Mouse (Mus musculus) right cerebral cortex, postnatal 10 days (tissue): ENCODE data around the gene Pim3.

ENCODE experiments used
- DNase-seq, 2 experiments: peaks; one replicate each; pipeline ENCODE4 v3.0.0; 2021; ENCODE audit warnings: low spot score in 2 of 2

Gene Pim3

DNA sequence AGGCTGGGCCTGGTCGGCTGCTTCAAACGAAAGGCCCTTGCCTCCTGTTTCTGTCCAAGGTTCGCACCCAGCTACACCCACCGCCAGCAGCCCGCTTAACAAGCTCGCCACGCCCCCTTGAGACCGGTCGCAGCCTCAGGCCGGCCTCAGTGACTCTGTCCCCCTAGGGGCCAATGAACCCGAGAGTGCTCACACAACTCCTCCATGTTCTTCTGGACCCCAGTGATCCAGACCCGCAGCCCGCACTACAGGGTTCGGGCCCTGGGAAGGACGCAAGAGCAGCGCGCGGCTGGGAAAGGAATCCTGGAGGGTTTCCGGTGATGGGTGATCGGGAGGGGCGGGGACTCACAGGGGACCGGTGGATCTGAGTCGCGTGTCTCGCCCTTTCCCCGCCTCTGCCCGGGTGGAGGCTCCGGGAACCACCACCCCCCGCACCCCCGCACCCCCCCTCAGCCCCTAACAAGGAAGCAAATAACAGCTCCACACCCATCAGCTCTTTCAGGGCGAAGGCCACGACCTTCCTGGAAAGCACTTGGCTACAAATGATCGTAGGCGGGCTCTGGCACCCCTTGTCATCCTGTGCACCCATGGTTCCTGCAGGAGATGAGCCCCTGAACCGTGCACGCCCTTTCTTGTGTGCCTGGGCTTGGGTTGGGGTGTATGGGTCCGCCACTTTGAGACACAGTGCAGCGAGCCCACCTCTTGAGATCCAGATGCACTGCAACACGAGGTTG, 24.6 kb upstream of the Pim3 start:
- DNase-seq: peak; percentile 85 to 86

DNA sequence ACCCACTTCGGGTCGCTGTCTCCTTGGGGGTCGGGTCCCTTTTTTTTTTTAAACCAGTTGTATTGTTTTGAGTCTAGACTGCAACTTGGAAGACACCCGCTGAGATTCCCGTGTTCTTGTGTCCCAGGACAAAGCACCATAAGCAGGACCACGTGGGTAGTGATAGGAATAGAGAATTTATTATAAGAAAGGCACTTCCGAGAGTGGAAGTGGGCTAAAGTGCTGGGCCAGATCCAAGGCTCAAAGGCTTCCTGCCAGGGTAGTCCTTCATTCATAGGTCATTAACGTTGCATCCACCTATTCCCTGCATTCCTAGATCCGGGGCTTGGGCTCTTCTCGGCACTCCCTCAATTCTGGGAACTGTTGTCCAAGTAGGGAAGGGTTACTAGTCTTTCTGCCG, 24.0 kb upstream of the Pim3 start:
- DNase-seq: no peak

DNA sequence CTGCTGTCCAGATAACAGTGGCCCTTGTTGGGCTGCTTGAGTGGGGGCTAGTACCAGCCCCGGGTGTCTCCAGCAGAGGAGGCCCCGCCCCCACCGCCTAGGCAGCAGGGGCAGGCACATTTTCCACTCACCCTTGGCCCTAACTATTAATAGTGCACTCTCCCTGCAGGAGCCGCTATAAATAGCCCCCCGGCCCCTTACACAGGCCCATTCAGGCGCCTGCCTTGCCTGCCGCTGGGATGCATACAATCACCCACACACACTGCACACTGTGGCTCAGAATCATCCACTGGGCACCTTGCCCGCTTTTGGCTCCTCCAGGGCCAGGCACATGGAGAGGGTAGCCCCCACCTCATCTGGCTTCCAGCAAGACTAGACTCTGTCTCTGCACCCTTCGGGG, 22.7 kb upstream of the Pim3 start:
- peak; percentile 88 to 90 for DNase-seq

DNA sequence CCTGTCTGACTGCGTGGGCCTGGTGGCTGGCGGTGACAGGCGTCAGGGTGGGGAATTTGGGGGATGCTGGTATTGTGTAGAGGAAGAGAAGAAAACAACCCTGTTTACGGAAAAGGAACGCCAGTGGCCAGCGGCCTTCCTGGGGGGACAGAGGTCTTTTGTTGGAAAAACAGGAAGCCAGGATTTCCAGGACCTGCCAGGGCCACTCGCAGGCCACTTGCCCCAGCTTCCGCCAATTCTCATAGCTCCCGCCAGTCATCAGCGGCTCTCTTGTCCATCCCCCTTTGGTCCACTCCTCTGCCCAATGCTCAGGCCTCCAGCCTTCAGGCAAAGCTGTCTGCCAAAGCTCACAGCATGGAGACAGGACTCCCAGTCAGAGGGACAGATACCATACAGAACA, 21.9 kb upstream of the Pim3 start:
- DNase-seq: no peak

DNA sequence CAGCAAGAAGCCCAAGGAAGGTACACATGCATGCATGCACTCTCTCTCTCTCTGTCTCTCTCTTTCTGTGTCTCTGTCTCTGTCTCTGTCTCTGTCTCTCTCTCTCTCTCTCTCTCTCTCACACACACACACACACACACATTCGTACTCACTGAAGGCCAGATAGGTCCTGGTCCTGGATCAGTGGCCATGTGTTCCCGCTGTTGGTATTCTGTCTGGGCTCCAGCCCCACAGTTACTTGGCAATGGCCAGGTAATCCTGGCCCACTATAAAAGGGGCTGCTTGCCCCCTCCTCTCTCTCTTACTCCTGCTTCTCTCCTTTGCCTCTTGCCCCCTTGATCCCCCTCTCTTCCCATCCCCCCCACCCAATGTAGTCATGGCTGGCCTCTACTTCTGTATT, 20.8 kb upstream of the Pim3 start:
- DNase-seq: no peak

DNA sequence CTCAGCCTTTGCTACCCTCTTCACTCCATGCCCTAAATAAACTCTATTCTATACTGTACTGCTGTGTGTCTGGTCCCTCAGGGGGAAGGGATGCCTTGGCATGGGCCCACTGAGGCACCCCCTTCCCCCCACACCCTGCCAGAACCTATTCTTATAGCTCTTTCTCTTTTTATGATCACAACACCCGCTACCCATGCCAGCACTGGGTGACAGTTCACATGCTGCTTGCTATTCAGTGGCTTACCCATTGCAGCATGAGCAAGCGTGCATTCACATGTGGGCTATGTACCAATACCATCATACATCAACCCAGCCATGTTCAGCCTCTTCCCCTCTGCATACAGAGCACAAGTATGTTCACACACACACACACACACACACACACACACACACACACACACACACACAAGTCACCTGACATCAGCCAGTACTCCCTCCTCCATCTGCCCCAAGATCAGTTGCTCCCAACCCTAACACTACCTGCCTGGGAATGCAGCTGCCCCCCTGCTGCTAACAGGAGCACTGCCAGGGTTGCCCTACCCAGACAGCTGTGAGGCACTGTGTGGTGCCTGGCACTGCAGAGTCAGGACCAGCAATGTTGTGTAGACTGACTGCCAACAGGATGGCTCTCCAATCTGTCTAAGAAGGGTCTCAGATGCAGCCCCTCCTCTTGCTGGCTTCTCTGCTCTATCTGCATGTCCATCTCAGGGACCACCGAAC, 20.2 kb upstream of the Pim3 start:
- peak in 1 of 2 experiments; percentile 34 for DNase-seq

DNA sequence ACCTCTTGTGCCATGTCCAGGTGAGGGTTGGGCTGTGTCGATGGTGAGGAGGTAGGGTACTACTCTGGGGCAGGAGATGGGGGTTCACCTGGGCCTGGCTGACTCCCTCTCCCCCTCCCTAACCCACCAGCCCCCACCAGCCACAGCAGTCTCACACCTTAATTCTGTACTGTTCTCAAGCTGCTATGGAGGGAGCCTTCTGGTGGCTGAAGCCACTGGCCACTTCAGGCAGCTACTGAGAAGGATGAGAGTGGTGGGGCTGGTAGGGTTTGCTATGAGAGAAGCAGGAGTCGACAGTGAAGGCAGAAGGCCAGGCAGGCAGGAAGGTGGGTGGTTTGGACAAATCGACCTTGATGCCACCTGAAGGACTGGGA, 19.7 kb upstream of the Pim3 start:
- no peak for DNase-seq

DNA sequence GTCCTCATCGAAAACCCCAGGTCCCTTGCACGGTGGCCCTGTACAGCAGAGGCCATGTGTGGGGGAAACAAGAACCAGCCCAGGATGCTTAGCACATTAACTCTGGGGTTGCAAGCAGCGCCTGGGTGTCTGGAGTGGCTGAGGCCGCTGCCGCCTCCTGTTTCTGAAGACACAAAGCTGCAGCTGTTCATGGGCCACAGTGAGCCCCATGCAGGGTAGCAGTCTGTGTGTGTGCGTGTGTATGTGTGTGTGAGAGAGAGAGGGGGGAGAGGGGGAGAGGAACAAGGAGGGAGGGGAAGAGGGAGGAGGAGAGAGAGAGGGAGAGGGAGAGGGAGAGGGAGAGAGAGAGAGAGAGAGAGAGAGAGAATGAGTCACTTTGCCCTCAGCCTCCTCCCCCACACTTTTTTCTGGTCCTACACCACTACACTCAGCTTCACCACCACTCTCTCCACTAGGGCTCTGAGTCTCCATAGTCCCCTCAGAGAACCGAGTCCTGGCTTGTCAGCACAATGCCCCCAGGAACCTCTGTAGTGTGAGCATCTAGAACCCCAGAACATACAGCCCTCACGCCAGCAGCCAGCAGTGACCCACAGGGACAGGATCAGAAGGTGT, 18.4 kb upstream of the Pim3 start:
- DNase-seq: peak in 1 of 2 experiments; percentile 63

DNA sequence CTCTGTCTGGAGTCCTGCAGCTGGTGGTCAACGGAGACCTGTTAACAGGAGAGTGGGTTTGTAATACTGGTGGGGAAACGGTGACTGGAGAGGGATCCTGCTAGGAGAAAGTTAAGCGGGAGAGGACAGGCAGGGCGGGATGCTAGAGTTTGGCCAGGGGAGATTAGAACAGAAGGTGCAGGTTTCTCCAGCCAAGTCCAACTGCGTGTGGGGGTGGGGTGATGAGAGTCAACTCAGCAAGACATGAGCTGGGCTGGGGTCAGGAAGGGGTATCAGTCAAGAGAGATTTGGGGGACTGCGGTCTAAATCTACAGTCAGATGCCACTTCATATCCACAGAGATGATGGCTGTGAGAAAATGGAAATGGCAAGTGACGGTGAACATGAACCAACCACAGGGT, 17.0 kb upstream of the Pim3 start:
- DNase-seq: no peak

DNA sequence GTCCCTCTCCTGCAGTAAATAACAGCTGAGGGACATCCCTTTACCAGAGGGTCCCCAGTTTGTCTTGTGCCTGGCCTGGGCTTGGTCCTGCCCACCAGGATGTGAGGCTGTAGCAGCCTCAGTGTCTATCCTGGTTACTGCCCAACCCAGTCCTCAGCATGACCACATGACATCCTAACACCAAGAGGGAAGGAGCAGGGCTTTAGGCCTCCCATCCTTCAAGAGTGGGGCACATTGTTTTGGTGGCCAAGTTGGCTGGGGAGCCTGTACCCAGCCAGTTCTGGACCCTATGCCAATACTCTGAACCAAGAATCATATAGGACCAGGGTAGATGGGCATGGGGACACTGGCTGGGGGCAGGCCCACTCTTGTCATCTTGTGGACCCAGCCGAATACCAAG, 13.3 kb upstream of the Pim3 start:
- no peak for DNase-seq

DNA sequence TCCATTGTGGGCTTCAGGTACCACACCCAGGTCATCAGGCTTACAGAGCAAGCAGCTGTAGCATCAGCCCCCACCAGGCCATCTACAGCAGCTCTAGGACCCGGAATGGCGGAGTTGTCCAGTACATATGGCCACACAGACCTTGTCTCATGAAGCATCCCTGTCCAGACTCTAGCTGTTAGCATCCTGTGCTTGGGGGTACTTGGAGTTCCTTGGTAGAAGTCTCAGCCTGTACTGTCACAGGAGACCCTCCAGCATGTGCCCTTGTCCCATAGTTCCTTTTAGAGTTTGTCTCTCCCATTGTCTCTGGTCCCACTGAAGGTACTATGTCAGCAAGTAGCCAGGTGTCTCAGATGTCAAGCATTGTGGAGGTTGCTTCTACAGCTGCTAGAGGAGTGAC, 12.4 kb upstream of the Pim3 start:
- no peak for DNase-seq

DNA sequence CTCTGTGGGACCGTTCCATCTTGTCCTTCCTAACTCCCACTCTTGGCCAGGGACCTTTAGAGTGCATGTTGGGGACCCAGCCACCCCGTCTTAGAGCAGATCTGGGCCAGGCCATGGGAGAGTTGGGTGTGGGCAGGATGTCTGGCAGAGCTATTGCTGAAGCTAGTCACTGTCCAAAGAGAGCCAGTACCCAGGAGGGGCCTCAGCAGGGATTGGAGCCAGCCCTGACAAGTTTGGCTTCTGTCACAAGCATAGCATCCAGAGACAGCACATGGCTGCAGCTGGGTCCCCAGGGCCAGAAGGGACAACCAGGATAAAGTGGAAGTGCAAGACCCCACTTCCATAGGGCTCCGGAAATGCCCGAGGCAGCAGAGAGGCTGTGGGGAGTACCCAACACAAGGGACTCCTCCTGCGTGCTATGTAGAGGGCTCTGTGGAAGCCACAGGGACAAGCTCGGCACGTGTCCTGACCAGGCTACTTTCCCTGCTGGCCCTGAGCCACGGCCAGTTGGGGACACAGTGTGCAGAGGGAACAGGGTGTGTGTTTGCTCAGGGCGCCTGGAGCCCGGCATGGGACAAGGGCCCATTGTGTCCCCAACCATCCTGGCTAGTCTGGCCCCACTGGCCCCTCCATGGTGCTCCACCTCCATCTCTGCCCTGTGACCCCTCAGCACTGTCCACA, 11.7 kb upstream of the Pim3 start:
- DNase-seq: peak; percentile 88 to 91

DNA sequence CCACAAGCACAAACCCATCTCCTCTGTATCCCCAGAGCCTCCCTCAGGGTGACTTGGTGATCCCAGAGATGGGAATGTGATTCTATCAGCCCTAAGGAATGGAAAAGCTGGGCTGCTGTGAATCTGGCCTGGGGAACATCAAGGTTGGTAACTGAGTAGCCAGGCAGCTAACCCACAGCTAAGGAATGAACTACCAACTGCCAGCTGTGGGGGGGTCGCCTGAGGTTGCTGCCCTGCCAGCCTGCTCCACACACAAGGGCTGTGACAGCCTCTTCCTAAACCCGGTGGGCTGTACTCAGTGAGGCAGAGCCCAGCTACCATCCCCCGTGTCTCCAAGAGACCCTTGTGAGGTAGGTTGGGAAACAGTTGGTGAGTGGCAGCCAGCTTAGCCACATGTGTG, 10.9 kb upstream of the Pim3 start:
- DNase-seq: no peak

DNA sequence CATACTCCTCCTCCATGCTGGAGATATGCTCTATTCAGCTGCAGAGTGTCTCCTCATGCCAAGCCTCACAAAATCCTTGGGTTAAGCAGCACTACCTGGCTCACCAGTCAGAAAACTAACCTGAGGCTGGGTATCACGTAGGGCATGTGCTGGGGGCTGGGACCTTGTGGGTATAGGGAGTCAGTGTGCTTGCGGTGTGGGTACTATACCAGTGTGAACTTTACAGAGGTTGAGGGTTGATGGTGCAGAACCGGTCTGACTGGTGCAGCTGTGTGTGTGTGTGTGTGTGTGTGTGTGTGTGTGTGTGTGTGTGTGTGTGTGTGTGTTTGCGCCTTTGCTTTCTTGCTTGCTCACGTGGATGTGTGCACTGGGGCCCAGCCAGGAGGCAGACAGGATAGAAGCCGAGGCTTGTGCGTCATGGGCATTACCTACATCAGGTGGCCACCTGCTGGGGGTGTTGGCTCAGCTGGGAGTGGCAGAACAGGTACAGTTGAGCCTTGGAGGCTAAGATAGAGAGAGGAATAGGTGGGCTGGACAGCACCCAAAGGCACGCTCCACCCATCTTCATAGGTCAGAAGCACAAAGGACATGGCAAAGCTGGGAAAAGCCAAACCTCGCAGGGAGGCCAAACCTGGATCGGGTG, 10.4 kb upstream of the Pim3 start:
- no peak for DNase-seq

DNA sequence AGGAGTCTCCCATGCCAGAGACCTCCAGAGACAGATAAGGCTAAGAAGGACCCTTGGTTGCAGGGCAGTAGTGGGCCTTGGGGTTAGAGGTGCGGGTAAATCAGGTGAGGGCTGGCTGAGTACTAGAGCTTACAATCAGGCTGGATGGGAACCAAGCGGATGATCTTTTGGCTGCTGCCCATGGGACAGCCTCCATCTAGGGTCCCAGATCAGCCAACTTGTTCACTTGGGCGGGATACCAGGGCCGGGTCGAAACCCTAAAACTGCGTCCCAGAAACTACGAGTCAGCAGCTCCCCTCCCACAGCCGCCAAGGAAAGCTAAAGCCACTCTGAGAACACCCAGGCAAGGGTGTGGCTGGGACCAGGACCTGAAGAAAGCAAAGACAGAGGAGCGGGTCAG, 8.9 kb upstream of the Pim3 start:
- DNase-seq: no peak

DNA sequence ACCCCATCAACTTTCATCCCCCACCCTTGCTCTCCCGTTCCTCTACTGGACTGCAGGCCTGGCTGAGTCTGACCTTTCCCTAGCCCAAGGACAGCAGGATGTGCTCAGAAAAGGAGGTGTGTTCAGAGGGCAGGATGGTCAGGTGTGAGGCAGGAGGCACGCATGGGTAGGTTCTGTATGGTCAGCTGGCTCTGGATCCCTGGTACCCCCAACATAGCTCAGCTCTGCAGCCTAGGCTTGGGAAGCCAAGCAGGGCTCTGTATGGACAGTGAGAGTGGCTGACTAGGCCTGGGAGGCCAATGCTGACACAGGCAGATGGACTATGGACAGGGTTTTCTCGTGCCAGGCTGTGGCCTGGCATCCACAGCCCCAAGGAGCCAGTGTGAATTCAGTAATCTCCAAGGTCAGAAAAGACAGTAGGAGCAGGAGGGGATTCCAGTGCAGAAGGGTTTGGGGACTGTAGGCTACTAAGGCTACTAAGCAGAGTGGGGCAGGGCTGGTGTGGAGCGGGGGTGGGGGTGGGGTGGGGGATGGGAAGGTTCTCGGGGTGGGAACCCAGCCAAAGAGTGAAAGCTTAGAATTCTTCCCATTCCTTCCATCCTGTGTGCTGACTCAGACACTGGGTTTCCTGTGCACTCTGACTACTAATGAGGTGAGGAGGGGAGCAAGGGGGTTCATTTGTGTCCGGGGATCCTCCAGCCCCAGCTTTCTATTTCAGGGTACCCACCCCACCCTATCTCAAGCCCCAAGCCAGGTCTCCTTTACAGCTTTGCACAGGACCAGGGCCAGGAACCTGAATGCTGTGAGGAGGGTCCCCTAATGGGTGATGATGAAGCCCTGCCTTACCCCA, 7.6 kb upstream of the Pim3 start:
- DNase-seq: no peak

DNA sequence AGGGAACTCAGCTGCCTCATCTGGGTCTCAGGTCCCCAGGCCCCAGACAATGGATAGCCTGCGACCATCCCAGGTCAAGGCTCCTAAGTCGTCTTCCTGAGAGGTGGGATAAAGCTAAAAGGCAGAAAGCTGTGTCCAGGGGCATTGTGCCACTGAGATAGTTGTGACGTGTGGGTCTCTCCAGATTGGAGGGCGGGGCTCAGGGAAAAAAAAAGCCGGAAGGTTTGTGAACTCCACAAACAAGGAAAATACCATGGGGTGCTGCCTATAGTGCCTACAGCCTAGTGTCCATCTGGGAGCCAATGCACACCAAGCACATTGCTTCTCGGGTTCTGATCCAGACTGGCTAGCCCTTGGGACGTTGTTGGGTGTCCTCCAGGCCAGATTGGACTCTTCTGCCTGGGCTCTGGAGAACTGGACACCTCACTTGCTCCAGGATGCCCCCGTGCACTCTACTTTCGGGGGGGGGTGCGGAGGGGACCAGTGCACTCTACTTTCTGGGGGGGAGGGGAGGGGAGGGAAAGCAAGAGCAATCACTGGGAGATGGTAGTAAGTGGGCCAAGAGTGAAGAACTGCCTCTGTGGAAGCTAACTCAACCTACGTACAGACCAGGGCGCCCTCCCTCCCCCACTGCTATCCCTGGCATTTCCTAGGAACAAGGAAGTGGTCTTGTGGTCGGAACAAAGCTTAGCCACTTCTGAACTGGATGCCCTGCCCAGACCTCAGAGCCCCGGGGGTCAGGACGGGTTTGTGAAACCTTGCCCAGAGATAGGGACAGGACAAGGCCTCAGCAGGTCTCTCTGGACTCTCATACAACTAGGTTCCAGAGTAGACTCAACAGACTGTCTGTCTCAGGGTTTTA, 6.8 kb upstream of the Pim3 start:
- no peak for DNase-seq

DNA sequence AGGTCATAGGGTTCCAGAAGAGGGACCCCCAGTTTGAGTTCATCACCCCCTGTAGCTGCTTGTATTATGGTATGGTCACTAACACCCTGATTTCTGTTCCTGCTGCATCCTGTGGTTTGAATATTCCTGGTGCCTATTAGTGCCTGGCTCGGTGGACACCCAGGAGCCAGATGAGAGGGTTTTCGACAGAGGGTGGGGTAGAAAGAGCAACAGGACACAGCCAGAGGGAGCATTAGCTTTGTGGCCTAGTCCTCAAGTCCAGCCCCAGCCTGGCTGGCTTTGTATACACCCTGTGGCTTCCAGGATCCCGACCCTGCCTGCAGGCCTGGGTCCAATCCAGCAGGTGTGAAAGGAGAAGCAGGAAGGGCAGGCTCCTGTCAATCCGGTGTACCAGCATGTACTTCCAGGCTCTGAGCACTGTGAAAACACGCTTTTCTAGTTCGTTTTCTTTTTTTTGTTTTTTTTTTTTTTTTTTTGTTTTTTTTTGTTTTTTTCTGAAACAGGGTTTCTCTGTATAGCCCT, 6.0 kb upstream of the Pim3 start:
- DNase-seq: no peak

DNA sequence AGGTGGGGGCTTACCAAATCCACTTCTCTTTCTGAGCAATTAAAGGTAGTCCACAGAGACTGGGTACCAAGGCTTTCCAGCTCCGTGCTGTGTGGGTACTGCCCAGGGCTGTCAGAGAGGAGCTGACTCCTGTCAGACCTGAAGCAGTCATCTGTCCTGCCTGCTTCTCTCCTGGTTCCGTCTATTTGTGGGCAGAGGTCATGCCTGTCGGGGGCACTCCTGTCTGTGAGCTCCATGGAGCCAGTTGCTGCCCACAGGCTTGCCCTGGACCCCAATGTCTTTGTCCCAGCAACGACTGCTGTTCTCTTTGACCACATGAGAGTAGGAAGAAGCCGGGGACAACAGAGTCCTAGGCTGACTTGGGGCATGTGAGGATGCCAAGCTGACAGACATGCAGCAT, 5.4 kb upstream of the Pim3 start:
- DNase-seq: no peak

DNA sequence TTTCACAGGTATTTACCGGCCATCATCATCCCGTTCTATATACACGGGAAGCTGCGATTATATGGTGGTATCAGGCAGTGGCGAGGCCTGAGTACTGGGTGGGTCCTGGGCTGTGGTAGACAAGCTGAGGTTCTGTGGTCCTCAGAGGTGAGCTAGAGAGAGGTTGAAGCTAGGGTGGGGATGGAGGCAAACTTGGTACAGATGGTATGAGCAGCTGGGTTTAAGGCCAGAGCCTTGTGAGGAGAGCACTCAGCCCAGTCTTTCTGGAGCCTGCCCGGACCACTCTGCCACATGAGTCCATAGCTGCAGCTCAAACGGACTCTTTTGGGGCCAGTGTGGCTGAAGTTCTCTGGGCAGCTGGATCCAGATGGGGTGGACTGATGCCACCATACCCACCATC, 4.6 kb upstream of the Pim3 start:
- DNase-seq: no peak
